Mouse (Mus musculus) neutrophil, adult 65 days (primary cell): ENCODE results near the gene Serpine2. TPM values are rescaled to one million over a fixed set of nuclear protein-coding genes. Genes with fewer than 3 reads are reported as not detected.

Experiments used
- total RNA-seq: library from RNA; stranded (reverse); gene quantifications from 2 replicates; pipeline ENCODE4 v1.2.4, GENCODE M21; 2023

Serpine2 gene
- 5.0 and 5.9 TPM in 2 replicates for total RNA-seq

GRCm38 (mm10) chr1:79861130-79861942 is at the start of gene Serpine2:
TSS of gene Serpine2 (minus strand) at chr1:79861180.

GRCm38 (mm10) chr1:79775927-79776458 is 85.0 kb downstream of the Serpine2 start, which contains the start of the genes Mrpl44 and Wdfy1:
TSS of gene Mrpl44 (plus strand) at chr1:79776018.
TSS of gene Wdfy1 (minus strand) at chr1:79776143.

Other genes with a start within 250 kb of the Serpine2 start
- 6.7 and 8.6 TPM in 2 replicates for gene Ap1s3, start 189.2 kb downstream of the Serpine2 start, total RNA-seq
- 11.8 and 12.6 TPM in 2 replicates for gene Mrpl44, start 85.2 kb downstream of the Serpine2 start, total RNA-seq
- 64.1 and 68.2 TPM in 2 replicates for gene Wdfy1, start 85.0 kb downstream of the Serpine2 start, total RNA-seq